Mouse (Mus musculus) cerebellum, adult 18-20 months (tissue): ENCODE data around the gene Elob.

ENCODE experiments used
- DNase-seq, 2 experiments: peaks; one replicate each; pipeline ENCODE4 v3.0.0; 2021

Elob gene

DNA sequence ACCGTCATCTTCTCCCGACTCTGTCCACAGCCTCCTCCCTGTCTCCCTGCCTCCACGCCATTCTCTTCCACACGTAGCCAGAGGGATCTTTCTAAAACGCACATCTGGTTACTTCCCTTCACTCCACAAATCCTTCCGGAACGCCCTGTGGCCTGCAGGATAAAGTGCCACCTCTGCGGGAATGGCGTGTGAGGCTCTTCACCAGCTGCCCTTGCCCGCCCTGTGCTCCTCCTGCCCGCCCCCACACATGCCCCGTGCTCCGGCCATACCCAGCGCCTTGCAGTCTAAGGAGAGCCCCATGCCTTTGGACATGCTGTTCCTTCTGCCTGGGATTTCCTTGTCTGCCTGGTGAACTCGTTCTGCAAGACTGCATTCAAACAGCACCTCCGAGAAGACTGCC lies 5.9 kb downstream of the Elob start:
- no peak for DNase-seq

DNA sequence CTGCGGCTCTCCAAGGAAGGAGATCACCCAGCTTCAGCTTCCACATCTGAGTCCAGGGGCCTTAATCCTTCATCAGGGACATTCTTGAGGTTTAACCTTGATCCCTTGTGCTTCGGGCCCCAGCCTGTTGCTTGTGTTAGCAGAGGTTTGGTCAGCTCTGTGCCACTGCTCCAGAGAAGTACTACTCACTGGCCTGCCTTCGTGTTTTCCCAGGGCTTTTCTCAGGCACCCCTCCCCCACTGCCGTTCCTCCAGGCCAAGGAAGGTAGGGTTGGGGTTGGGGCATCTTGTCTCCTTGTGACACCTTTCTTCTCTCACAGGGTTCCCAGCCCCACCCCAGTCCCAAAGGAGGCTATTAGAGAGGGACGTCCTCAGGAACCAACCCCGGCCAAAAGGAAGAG lies 6.8 kb downstream of the Elob start:
- no peak for DNase-seq

DNA sequence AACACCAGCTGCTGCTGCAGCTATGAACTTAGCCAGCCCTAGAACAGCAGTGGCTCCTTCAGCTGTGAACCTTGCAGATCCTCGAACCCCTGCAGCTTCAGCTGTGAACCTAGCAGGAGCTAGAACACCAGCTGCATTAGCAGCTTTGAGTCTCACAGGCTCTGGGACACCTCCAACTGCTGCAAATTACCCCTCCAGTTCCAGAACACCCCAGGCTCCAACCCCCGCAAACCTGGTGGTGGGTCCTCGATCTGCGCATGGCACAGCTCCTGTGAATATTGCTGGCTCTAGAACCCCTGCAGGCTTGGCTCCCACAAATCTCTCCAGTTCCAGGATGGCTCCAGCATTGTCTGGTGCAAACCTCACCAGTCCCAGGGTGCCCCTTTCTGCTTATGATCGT lies 8.2 kb downstream of the Elob start:
- no peak for DNase-seq

DNA sequence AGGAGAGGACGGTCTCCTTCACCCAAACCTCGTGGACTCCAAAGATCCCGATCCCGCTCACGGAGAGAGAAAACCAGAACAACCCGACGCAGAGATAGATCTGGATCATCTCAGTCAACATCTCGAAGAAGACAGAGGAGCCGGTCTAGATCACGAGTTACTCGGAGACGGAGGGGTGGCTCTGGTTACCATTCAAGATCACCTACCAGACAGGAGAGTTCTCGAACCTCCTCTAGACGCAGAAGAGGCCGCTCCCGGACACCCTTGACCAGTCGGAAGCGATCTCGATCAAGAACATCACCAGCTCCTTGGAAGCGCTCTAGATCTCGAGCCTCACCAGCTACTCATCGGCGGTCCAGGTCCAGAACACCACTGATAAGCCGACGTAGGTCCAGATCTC lies 9.7 kb downstream of the Elob start:
- DNase-seq = no peak

DNA sequence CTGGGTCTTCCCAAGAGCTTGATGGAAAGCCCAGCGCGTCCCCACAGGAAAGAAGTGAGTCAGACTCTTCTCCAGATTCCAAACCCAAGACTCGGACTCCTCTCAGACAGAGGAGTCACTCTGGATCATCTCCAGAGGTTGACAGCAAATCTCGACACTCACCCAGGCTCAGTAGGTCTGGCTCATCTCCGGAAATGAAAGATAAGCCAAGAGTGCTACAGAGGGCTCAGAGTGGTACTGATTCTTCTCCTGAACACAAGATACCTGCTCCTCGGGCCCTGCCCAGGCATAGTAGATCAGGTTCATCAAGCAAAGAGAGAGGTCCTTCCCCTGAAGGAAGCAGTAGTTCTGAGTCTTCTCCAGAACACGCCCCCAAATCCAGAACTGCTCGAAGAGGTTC lies 10.4 kb downstream of the Elob start:
- no peak for DNase-seq

GRCm38 (mm10) chr17:23815641-23816040 lies 13.3 kb downstream of the Elob start:
- no peak for DNase-seq

GRCm38 (mm10) chr17:23807918-23808317 lies 21.0 kb downstream of the Elob start:
- no peak for DNase-seq

- peak; percentile 67 to 71 for DNase-seq
Measured at GRCm38 (mm10) chr17:23806867-23807266, 22.1 kb downstream of the Elob start.

GRCm38 (mm10) chr17:23804426-23805085 lies 24.4 kb downstream of the Elob start:
- no peak for DNase-seq

DNA sequence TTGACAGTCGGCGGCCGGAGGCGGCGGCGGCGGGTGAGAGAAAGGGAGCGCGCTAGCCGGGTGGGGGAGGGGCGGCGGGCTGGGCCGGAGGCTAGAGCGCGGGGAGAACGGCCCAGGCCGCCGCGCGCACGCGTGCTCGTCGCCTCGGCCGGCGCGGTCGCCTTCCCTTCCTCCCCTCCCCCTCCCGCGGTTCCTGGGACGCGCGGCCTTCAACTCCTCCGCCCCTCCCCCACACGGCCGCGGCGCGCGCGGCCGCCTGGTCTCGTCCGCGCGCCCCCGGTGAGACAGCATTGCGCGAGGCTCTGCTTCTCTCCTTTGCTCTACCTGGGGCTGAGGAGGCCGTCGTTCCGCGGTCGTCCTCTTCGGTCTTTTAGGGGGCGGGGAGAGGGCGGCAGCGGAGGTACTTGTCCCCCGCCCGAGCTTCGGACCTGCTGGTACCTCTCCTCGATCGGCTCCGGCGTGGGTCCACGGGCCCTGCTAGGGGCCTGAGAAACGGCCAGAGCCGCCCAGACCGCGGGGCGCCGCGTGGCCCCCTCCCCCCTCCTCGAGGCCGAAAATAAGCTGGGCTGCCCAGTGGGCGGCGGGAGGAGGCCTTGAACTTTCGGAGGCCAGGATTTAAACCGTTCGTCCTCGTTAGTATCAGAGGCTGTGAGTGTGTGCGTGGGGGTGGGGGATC lies 25.4 kb downstream of the Elob start:
- peak; percentile 61 to 83 for DNase-seq

DNA sequence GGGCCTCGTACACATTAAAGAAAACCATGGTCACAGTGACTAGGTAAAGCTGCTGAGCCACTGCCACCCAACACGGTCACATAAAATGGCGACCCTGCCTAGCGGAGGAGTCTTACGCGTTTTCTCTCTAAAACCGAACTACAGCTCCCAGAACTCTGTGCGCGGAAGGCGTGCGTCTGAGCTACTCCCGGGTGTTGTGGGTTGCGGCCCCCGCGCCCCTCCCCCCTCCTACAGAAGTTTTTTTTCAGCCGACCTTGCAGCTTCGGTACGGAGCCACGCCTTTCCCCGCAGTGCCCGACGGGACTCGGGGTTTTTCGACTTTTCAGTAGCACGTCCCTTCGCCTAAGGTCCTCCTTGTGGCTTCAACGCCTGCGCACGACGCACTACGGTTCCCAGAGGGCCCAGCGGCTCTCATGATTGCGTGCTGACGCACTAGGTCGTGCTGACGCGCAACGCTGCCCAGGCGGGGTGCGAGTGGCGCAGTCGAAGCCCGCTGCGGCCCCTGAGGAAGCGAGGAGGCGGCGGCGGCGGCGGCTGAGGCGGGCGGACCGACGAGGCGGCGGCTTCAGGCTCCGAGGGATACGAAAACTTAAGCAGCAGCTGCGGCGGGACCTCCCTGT lies 26.1 kb downstream of the Elob start:
- peak; percentile 97 to 99 for DNase-seq

DNA sequence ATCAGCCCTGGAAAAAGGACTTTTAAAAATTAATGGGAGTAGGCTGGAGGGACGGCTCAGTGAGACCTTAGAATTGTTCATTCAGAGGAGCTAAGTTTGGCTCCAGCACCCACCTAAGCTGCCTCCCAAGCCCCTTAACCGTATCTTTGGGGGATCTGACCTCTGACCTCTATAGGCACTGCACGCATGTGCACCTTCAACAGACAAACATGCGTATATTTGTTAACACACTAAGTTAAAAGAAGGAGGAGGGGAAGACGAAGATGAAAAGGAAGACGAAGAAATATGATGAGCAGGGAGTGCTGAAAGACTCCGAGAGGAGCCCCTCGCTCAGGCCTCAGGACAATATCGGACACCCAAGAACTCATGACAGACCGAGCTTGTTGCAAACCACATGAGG lies 27.3 kb downstream of the Elob start:
- no peak for DNase-seq

DNA sequence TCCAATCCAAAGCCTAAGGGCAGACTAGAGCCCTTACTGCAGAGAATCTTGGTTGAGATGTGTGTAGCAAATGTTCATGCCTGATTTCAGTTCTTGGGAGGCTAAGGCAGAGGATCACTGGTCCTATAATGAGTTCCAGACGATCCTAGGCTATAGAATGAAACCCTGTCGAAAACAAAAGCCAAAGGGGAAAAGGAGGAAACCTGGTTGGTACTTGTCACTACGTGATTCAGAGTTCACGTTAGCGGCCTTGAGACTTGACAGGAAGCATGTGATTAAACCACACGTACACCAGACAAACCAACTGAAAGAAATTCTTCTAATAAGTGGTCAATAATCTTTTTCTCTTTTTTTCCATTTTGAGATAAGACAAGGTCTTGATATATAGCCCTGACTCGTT lies 31.6 kb downstream of the Elob start:
- no peak for DNase-seq

DNA sequence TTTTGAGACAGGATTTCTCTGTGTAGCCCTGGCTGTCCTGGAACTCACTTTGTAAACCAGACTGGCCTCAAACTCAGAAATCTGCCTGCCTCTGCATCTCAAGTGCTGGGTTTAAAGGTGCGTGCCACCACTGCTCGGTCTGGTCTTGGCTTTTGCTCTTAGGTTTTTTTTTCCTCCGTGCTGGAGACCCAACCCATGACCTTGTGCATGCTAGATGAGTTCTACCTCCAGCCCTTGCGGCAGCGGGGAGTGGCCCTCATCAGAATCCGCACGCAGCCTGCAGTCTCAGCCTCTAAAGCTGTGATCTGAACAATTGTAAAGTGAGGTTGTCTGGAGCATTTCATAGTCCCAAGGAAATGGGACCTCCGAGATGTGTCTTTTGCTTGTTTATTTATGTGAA lies 33.6 kb downstream of the Elob start:
- DNase-seq = no peak

GRCm38 (mm10) chr17:23791079-23791357 lies 37.9 kb downstream of the Elob start:
- peak in 1 of 2 experiments; percentile 35 for DNase-seq

DNA sequence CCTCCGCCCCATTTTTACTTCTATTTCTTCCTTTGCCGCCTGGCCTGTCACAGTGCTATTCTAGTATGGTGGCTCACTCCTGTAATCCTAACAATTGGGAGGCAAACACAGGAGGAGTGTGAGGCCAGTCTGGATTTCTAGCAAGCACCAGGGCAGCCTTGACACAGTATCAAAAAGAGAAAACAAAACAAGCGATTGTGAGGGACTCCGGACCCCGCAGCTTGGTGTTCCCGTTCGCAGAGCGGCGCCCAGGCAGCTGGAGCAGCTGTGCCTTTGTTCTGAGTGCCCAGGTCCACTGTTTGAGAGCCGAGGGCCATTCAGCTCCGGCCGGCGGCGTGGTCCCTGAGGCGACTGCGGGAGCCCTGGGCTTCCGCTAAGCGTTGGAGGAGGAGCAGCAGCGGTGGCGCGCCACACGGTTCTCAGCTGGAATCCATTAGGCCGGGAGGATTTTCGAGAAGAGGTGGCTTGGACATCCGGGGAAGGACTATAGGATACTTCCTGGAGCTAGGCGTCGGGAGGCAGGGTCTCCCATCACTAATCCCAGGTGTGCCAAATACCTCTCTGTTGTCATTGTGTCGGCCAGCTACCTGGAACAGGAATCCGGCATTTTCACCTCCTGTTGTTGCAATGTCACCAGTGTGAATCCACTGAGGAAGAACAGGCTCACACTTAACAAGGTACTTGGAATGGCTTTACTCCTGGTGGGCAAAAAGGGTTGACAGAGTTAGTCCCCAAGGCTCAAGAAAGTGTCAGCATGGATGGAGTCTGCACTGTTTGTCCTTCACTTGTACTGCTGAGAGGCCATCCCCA lies 38.5 kb downstream of the Elob start, which contains the start of gene Srrm2:
Srrm2 (plus strand) TSS at position 264 of the 810 bp plus-strand sequence.
- peak; percentile 61 to 74 for DNase-seq

GRCm38 (mm10) chr17:23789749-23790268 lies 39.1 kb downstream of the Elob start:
- DNase-seq = no peak

DNA sequence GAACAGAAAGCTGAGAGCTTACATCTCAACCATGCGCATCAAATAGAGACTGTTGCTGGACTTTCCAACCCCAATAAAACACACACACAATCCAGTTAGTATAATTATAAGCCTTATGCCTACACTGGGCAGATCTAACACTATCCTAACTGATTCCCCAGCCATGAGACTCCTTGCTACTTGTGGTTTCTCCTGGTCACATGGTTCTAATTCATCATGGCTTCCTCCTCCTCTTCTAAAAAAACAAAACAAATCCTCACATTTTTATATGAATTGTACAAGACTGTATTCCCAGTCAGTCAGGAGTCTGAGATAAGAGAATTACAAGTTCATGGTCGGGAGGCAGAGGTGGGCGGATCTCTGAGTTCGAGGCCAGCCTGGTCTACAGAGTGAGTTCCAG lies 40.0 kb downstream of the Elob start:
- DNase-seq = no peak

DNA sequence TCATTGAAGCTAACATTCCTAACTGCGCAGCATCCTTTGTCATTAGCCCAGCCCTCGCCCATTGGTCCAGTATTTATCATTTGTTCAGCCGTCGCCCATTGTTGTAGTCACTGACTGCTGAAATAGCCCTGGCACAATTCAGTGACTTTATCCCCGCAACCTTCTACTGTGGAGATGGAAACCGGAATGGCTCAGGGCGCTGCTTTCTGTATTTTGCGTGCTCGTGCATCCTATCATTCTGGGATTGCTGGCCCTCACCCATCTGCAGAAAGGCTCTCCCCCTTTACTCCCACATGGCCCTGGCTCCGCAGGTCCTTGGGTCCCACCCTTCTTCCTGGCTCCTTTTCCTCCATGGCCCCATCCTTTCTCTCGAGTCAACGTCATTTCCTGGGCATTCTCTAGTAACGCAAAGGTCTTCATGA lies 42.4 kb downstream of the Elob start:
- peak; percentile 60 to 64 for DNase-seq

DNA sequence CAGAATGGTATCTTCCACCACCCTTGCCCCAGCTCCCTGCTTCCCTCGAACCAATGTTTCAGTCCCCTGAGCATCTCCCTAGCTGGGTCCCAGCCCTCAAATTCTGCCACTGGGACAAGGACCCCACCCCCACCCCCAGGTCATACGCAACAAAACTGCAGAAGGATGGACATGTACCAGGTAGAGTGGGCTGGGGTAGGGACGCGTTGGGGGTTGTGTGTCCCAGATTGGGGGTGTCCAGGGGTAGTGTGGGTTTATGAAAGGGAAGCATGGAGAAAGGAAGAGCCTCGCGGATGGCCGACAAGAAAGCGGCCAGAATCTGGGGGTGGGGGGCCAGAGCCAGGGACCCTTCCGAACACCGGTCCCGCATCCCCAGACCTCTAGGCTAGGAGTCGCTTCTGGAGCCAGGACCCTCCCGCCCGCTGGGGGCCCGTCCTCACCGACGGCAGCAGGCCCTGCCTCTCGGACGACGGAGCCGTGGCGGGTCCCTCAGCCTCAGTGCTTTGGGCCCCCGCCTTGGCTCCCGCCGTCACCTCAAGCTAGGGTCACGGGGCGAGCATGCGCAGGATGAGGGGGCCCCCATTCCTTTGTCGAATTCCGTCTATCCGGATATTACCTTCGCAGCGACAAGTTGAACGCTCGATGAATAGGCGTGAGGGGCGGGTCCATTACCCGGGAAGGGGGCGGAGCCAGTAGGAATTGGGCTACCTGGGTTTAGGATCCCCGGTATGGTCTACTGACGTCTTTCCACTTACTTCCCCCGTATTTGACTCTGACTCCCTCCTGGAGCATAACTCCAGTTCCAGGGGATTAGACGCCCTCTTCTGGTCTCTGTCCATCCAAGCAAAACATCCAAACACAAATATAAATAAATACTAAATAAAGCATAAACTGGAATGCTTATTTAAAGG lies 43.1 kb downstream of the Elob start, which contains the start of gene Flywch2:
Flywch2 (minus strand) TSS at position 521 of the 911 bp plus-strand sequence.
- DNase-seq = peak; percentile 91 to 97

GRCm38 (mm10) chr17:23783352-23783751 lies 45.6 kb downstream of the Elob start:
- DNase-seq = no peak

DNA sequence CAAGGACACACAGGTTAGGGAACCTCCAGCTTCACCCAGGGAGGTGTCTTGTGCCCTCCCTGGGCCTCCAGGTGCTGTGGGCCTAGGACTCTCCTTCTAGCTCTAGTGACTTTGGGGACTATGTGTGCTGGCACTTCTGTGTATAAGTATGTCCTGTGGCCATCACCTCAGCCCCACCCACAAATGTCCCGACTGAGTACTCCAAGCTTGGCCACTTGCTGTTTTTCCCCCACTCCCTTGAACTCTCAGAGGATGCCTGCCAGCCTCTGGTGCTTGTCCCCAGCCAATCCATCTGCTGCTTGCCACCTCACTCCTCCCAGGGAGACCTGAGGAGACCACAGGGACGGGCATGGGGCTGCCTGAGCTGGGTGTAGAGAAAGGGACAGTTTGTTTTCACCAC lies 50.5 kb downstream of the Elob start:
- DNase-seq = no peak
